Mouse (Mus musculus): ENCODE measurements around the gene Exoc6b. TPM values are rescaled to one million over a fixed set of nuclear protein-coding genes. Genes with fewer than 3 reads are reported as not detected.

The Exoc6b gene
- polyA plus RNA-seq, 1 experiment: 5.8 TPM

DNA sequence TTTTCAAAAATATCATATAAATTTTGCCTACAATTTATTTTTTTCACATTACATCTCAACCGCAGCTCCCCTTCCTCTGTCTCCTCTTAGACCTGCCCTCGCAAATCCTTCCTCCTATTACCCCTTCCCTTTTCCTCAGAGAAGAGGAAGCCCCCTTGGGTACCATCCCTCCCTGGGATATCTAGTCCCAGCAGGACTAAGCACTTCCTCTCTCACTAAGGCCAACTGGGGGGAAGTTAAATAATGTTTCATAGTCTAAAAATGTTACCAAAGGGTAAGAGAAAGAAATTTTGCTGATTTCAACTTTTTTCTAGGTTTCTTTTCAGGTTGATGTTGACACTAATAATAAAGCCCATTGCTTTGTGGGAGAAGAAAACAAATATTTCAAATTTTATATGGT, 317.9 kb downstream of the Exoc6b start:
- no peak overlapping the region for H3K27ac ChIP-seq (ENCODE audit: control insufficient read depth, insufficient read depth, low read depth, low read length, poor library complexity)

DNA sequence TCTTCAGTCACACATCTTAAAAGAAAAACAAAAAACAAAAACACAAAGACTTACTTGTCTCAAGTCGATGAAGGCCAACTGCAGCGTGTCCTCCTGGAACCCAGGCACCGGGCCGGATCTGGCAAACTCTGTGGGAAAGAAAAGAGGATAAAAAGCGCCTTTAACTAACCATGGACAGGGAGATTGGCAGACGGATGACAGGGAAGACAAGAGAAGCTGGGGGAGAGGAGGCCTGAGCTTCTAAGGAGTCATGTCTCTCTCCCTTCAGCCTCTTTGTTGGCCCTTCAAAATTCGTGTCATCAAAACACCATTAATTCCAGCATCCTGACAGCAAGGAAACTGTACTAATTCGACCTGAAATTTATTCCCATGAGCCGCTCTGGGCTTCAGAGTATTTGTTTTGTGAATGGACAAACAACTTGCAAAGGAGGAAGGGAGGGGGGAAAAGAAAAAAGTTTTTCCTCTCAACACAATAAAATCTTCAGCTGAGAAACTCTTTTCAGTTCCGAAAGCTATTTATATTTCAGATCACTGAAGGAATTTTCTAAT, 322.4 kb downstream of the Exoc6b start:
- Histone ChIP-seq H3K4me3 (replicated peaks; ENCODE audit: control insufficient read depth, low read depth, low read length) (no peak overlapping the region), H3K27ac (ENCODE audit: control insufficient read depth, insufficient read depth, low read depth, low read length, poor library complexity) (no peak overlapping the region), H3K4me1 (ENCODE audit: control insufficient read depth, insufficient read depth, low read length) (no peaks in the 10 kb centered on the region)
- WGBS: 82% methylated on average over 10 of the region's 10 CpGs
- TF ChIP-seq CTCF (IDR thresholded peaks at IDR 0.05; ENCODE audit: control insufficient read depth, insufficient read depth, low read length) (no peak), POLR2A (IDR thresholded peaks at IDR 0.05; ENCODE audit: borderline replicate concordance, control insufficient read depth, low read depth, low read length) (no peak)

More for the DNA sequence above, 317.9 kb downstream of the Exoc6b start:
- no peak overlapping the region for H3K4me3 ChIP-seq (replicated peaks; ENCODE audit: control insufficient read depth, low read depth, low read length)
- WGBS: 22% methylated on average over 2 of the region's 2 CpGs
- no peaks in the 10 kb centered on the region for H3K4me1 ChIP-seq (ENCODE audit: control insufficient read depth, insufficient read depth, low read length)
- TF ChIP-seq CTCF (IDR thresholded peaks at IDR 0.05; ENCODE audit: control insufficient read depth, insufficient read depth, low read length) (no peak), POLR2A (IDR thresholded peaks at IDR 0.05; ENCODE audit: borderline replicate concordance, control insufficient read depth, low read depth, low read length) (no peak)

DNA sequence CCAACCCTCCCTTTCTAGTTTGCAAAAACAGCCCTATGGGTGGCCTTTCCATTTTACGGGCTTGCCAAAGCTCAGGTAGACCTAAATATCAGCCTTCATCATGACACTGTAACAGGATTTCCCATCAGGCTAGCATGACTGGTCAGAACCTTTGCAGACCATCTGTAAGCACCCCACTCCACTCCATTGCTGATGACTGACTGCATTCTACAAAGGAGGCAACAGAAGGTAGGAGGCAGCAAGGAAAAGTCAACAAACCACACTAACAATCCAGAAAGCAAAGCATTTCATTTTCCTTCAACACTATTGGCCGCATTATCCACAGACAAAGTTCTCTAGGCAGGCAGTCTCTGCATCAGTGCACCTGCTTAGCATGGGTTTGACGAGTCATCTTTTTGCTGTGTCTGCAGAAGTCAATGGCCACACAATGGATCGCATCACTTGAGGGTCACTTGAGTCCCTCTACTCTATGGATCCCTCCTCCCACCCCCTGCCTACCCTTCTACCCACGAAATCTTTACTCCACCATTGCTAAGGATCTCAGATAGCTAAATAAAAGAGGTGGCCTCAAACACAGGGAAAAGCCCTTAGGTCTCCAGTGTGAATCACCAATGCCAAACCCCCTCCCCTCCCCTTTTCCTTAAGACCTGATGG, 323.0 kb downstream of the Exoc6b start:
- TF ChIP-seq CTCF (IDR thresholded peaks at IDR 0.05; ENCODE audit: control insufficient read depth, insufficient read depth, low read length) (no peak), POLR2A (IDR thresholded peaks at IDR 0.05; ENCODE audit: borderline replicate concordance, control insufficient read depth, low read depth, low read length) (no peak)
- no peak overlapping the region for H3K27ac ChIP-seq (ENCODE audit: control insufficient read depth, insufficient read depth, low read depth, low read length, poor library complexity)
- 80% methylated on average over 5 of the region's 5 CpGs for WGBS
- no peaks in the 10 kb centered on the region for H3K4me1 ChIP-seq (ENCODE audit: control insufficient read depth, insufficient read depth, low read length)
- no peak overlapping the region for H3K4me3 ChIP-seq (replicated peaks; ENCODE audit: control insufficient read depth, low read depth, low read length)

DNA sequence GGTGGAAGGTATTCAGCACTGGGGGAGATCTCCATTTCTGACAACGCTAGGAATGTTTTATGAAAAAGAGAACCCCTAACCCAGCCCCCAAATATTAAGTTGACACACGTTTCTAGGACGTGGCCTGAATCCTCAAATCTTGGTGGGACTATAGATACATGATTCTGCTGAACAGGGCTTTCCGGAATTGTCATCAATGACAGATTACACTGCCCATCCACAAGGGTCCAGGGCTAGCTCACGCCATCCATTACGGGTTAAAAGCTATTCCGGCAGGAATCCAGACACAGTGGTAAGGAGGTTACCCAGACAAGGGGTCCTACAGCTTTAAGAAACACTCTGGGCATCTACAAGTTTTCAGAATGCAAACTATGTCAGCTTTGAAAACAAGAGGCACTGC, 323.7 kb downstream of the Exoc6b start:
- WGBS: 83% methylated on average over 7 of the region's 7 CpGs
- no peak for TF ChIP-seq CTCF (IDR thresholded peaks at IDR 0.05; ENCODE audit: control insufficient read depth, insufficient read depth, low read length)
- no peak for TF ChIP-seq POLR2A (IDR thresholded peaks at IDR 0.05; ENCODE audit: borderline replicate concordance, control insufficient read depth, low read depth, low read length)

DNA sequence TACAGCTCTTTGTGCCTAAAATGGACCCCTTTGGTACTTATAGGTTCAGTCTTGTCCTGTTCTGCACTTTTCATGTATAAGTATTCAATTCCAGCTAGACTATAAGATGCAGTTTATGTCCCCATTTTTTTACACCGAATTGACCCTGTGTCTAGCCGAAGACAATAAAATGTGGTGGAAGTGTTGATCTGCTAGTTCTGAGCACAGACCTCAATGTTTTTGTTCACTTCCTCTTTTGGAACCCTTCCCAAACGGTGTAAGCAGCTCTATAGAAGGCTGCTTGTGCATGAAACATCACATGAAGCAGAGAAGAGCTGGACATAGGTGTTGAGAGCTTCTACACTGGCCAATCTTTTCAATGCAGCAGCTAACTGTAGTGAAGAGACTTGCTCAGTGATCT, 327.1 kb downstream of the Exoc6b start:
- H3K27ac ChIP-seq (ENCODE audit: control insufficient read depth, insufficient read depth, low read depth, low read length, poor library complexity): no peak overlapping the region
- H3K4me1 ChIP-seq (ENCODE audit: control insufficient read depth, insufficient read depth, low read length): no peaks in the 10 kb centered on the region
- 2% methylated on average over 3 of the region's 3 CpGs for WGBS
- TF ChIP-seq POLR2A (IDR thresholded peaks at IDR 0.05; ENCODE audit: borderline replicate concordance, control insufficient read depth, low read depth, low read length) (no peak), CTCF (IDR thresholded peaks at IDR 0.05; ENCODE audit: control insufficient read depth, insufficient read depth, low read length) (no peak)
- no peak overlapping the region for H3K4me3 ChIP-seq (replicated peaks; ENCODE audit: control insufficient read depth, low read depth, low read length)

More for the DNA sequence above, 323.7 kb downstream of the Exoc6b start:
- H3K4me1 ChIP-seq (ENCODE audit: control insufficient read depth, insufficient read depth, low read length): no peaks in the 10 kb centered on the region
- no peak overlapping the region for H3K27ac ChIP-seq (ENCODE audit: control insufficient read depth, insufficient read depth, low read depth, low read length, poor library complexity)
- no peak overlapping the region for H3K4me3 ChIP-seq (replicated peaks; ENCODE audit: control insufficient read depth, low read depth, low read length)

DNA sequence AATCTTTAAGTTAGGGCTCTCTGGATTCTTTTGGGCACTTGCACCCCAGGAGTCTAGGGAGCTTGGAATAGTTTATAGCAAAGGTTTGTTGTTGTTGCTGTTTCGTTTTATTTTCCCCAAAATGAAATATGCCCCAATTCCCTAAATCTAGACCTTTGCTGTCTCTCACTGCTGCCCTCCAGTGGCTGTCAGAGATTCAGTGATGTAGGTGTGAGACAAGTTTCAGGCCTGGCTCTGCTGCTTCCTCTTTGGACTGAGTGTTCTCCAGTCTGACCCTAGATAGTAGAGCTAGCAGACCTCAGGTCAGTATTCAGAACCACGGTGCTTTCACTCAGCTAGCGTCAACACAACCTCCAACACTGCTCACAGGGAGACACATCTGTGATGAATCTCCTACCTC, 332.4 kb downstream of the Exoc6b start:
- H3K4me3 ChIP-seq (replicated peaks; ENCODE audit: control insufficient read depth, low read depth, low read length): no peak overlapping the region
- WGBS: 16% methylated on average over 3 of the region's 3 CpGs
- no peaks in the 10 kb centered on the region for H3K4me1 ChIP-seq (ENCODE audit: control insufficient read depth, insufficient read depth, low read length)
- no peak overlapping the region for H3K27ac ChIP-seq (ENCODE audit: control insufficient read depth, insufficient read depth, low read depth, low read length, poor library complexity)
- TF ChIP-seq CTCF (IDR thresholded peaks at IDR 0.05; ENCODE audit: control insufficient read depth, insufficient read depth, low read length) (peak; percentile 52), POLR2A (IDR thresholded peaks at IDR 0.05; ENCODE audit: borderline replicate concordance, control insufficient read depth, low read depth, low read length) (no peak)

DNA sequence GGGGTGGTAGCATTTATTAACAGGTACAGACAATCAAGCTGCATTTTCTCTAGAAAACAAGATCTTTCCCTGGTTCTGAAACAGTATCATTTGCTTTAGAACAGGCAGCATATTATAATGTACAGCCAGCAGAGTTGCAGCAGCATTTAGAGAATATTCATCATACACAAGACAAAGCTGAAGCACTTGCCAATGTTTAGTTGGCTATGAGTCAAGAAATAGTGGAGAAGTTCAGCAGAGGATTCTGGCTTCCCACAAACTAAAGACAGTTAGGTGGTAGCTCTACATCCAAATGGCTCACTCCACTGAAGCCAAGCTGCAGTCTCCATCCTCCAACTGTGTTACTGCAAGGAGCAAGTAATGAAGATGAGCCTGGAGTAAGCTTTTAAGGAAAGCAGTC, 342.4 kb downstream of the Exoc6b start:
- TF ChIP-seq POLR2A (IDR thresholded peaks at IDR 0.05; ENCODE audit: borderline replicate concordance, control insufficient read depth, low read depth, low read length): no peak
- no peak for TF ChIP-seq CTCF (IDR thresholded peaks at IDR 0.05; ENCODE audit: control insufficient read depth, insufficient read depth, low read length)
- no peak overlapping the region for H3K4me3 ChIP-seq (replicated peaks; ENCODE audit: control insufficient read depth, low read depth, low read length)
- H3K4me1 ChIP-seq (ENCODE audit: control insufficient read depth, insufficient read depth, low read length): no peaks in the 10 kb centered on the region
- no peak overlapping the region for H3K27ac ChIP-seq (ENCODE audit: control insufficient read depth, insufficient read depth, low read depth, low read length, poor library complexity)

DNA sequence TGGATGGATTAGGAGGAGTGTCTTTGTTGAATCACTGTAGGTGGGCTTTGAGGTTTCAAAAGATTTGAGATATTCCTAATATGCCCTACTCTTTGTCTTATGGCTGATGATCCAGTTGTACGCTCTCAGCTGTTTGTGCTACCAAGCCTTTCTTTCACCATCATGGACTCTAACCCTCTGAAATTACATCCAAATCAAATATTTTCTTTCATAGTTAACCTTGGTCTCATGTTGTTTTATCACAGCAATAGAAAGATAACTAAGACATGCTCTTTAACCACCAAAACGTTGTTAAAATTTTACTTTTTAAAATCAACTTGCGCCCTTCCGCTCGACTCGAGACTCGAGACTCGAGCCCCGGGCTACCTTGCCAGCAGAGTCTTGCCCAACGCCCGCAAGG, 356.1 kb downstream of the Exoc6b start:
- Histone ChIP-seq H3K27ac (ENCODE audit: control insufficient read depth, insufficient read depth, low read depth, low read length, poor library complexity) (no peak overlapping the region), H3K4me1 (ENCODE audit: control insufficient read depth, insufficient read depth, low read length) (no peaks in the 10 kb centered on the region), H3K4me3 (replicated peaks; ENCODE audit: control insufficient read depth, low read depth, low read length) (no peak overlapping the region)
- TF ChIP-seq CTCF (IDR thresholded peaks at IDR 0.05; ENCODE audit: control insufficient read depth, insufficient read depth, low read length) (no peak), POLR2A (IDR thresholded peaks at IDR 0.05; ENCODE audit: borderline replicate concordance, control insufficient read depth, low read depth, low read length) (no peak)
- 86% methylated on average over 11 of the region's 11 CpGs for WGBS

Data from bone marrow, adult 2 months (tissue).